11 mouse cellular contexts compared by ENCODE assay signal in genomic region chr5:27413023-27413422, GRCm38 (mm10).
DNase-seq lines count a peak whose midpoint lies in the region; ATAC-seq and TF ChIP-seq lines count a peak whose summit lies in the region.
"Had no signal": no experiment of that assay in that cellular context is flagged by ENCODE, and none has a peak within 500 bp of the region (broad histone marks: within the 10 kb centered on the region; RNA-seq: fewer than 3 reads in every experiment).

No protein-coding gene starts in this region.

- no peak overlapping the region for H3K27ac ChIP-seq in gastrocnemius, adult 2 months
- H3K27ac ChIP-seq: midbrain, embryonic 12.5 days had no signal

- intact Hi-C loops in gastrocnemius, adult 2 months (cut with DNase I): no loop called here

- no peak overlapping the region for H3K4me3 ChIP-seq in gastrocnemius, adult 2 months
- H3K4me3 ChIP-seq: midbrain, embryonic 12.5 days had no signal

- ATAC-seq in cerebellum, adult (ENCODE audit: insufficient number of reproducible peaks, low FRiP score, low TSS enrichment): no peak
- ATAC-seq: forebrain, embryonic 16.5 days had no signal

- DNase-seq in cerebellum, adult 11 months: peak; percentile 79
- DNase-seq in 3134 (ENCODE audit: extremely low read depth, insufficient read length, low spot score): peak; percentile 54
- peak; percentile 82 for DNase-seq in cerebellum, adult 8-10 months
- DNase-seq in kidney, postnatal 25 days: peak; percentile 84 to 85
- no peak for DNase-seq in spleen, postnatal 10 days (ENCODE audit: low spot score in 2 of 2)
- no peak for DNase-seq in right cerebral cortex, postnatal 25 days
- DNase-seq in gastrocnemius, adult 2 months: no peak
- DNase-seq: spleen, adult 18-20 months had no signal

- TF ChIP-seq CTCF in gastrocnemius, adult 2 months (IDR thresholded peaks at IDR 0.05): no peak

Comparison
In these comparisons a context has a peak if more than half of its experiments do, and no peak if none do; other contexts are left out.
1. DNase-seq: peak in cerebellum, adult 11 months (single experiment), 3134 (single experiment), cerebellum, adult 8-10 months (single experiment) and kidney, postnatal 25 days (2 of 2); none in spleen, postnatal 10 days (0 of 2), right cerebral cortex, postnatal 25 days (single experiment) and gastrocnemius, adult 2 months (single experiment).